Mouse (Mus musculus): ENCODE results near the gene Spint2.

GRCm38 (mm10) chr7:29306619-29307018, 24.9 kb upstream of the Spint2 start:
- TF ChIP-seq CTCF (IDR thresholded peaks at IDR 0.05; ENCODE audit: extremely low read depth, insufficient read depth, low read length) (peak; percentile 30; the same call in 1 of the 2 replicates), POLR2A (IDR thresholded peaks at IDR 0.05; ENCODE audit: extremely low read depth, insufficient read depth, low read length) (no peak)

All from cortical plate, adult 2 months (tissue).